Mouse (Mus musculus) CH12.LX (cell line): ENCODE data around the gene Dab1. TPM values are rescaled to one million over a fixed set of nuclear protein-coding genes. Genes with fewer than 3 reads are reported as not detected.

Experiments
- DNase-seq: peaks from one replicate; pipeline ENCODE4 v3.0.0-alpha.2; 2013; ENCODE audit errors: extremely low read depth
- H3K27ac ChIP-seq: 2 replicates; pipeline ENCODE4 v1.5.1; 2012; ENCODE audit warnings: low read depth, mild to moderate bottlenecking, control low read depth, moderate library complexity; ENCODE audit not compliant: insufficient read depth
- H3K27me3 ChIP-seq: replicated peaks from 2 replicates; pipeline ENCODE3; 2012; ENCODE audit warnings: inconsistent platforms
- H3K36me3 ChIP-seq, 2 experiments: replicated peaks in 1 of 2; 2 replicates each; pipeline versions ENCODE3 to v1.6.1; 2012; ENCODE audit warnings: inconsistent platforms in 1 of 2, low read length in 1 of 2, mild to moderate bottlenecking in 1 of 2, mixed read lengths in 1 of 2, moderate library complexity in 1 of 2; ENCODE audit not compliant: control insufficient read depth in 1 of 2, insufficient read depth in 1 of 2
- H3K4me1 ChIP-seq, 2 experiments: 2 replicates each; pipeline ENCODE4 v1.6.1; 2012; ENCODE audit warnings: inconsistent platforms in 1 of 2, moderate library complexity in 1 of 2; ENCODE audit not compliant: insufficient read depth in 2 of 2, control insufficient read depth in 1 of 2
- H3K4me2 ChIP-seq: 2 replicates; pipeline ENCODE4 v1.6.1; 2012; ENCODE audit warnings: low read depth, mild to moderate bottlenecking, control low read depth; ENCODE audit not compliant: poor library complexity, insufficient read depth, severe bottlenecking
- H3K4me3 ChIP-seq, 3 experiments: fragments of 150-350 bp in 1 of 3; sonication (generic) in 1 of 3; replicated peaks in 1 of 3; 2 replicates each; pipeline versions ENCODE3 to v1.5.1; 2011 to 2012; ENCODE audit warnings: low read depth in 2 of 3, low read length in 2 of 3, mild to moderate bottlenecking in 2 of 3, moderate library complexity in 2 of 3, control low read depth in 1 of 3, improper control_type of control experiment in 1 of 3, inconsistent platforms in 1 of 3, mixed read lengths in 1 of 3; ENCODE audit not compliant: poor library complexity in 1 of 3
- H3K79me2 ChIP-seq: replicated peaks from 2 replicates; pipeline ENCODE4 v1.6.1; 2012; ENCODE audit warnings: mild to moderate bottlenecking, moderate library complexity; ENCODE audit not compliant: control insufficient read depth, poor library complexity, insufficient read depth, severe bottlenecking; ENCODE audit errors: extremely low read depth
- H3K9ac ChIP-seq: 2 replicates; pipeline ENCODE4 v1.6.1; 2012; ENCODE audit warnings: low read depth, mild to moderate bottlenecking, control low read depth, moderate library complexity; ENCODE audit not compliant: insufficient read depth
- H3K9me3 ChIP-seq: replicated peaks from 2 replicates; pipeline ENCODE3; 2012; ENCODE audit warnings: low read length, inconsistent platforms, mixed read lengths
- CHD1 ChIP-seq: IDR thresholded peaks from 2 replicates; pipeline ENCODE4 v1.6.1; 2012; ENCODE audit warnings: low read depth, low read length, improper control_type of control experiment, inconsistent platforms
- CHD2 ChIP-seq: IDR thresholded peaks from 2 replicates; pipeline ENCODE4 v1.6.1; 2011; ENCODE audit warnings: low read length, improper control_type of control experiment
- CTCF ChIP-seq, 2 experiments: IDR thresholded peaks in 1 of 2; conservative IDR thresholded peaks in 1 of 2; 2 replicates each; pipeline ENCODE4 v1.5.1; 2011 to 2012; ENCODE audit warnings: low read depth in 2 of 2, low read length in 2 of 2, improper control_type of control experiment in 1 of 2, inconsistent platforms in 1 of 2, mild to moderate bottlenecking in 1 of 2, moderate library complexity in 1 of 2
- E2F4 ChIP-seq: IDR thresholded peaks from 2 replicates; pipeline ENCODE4 v1.6.1; 2011; ENCODE audit warnings: low read depth, low read length, improper control_type of control experiment; ENCODE audit not compliant: insufficient replicate concordance
- ELF1 ChIP-seq: IDR thresholded peaks from 2 replicates; pipeline ENCODE4 v1.6.1; 2014; ENCODE audit warnings: low read depth, mild to moderate bottlenecking, inconsistent platforms, low read length, improper control_type of control experiment
- ETS1 ChIP-seq: conservative IDR thresholded peaks from 2 replicates; pipeline ENCODE4 v1.6.1; 2012; ENCODE audit warnings: low read depth, mild to moderate bottlenecking, inconsistent platforms, low read length, improper control_type of control experiment, moderate library complexity
- HCFC1 ChIP-seq: IDR thresholded peaks from 2 replicates; pipeline ENCODE4 v1.6.1; 2012; ENCODE audit warnings: low read depth, mild to moderate bottlenecking, inconsistent platforms, low read length, improper control_type of control experiment
- JUND ChIP-seq: conservative IDR thresholded peaks from 2 replicates; pipeline ENCODE4 v1.6.1; 2011; ENCODE audit warnings: low read depth, low read length, improper control_type of control experiment
- MAFK ChIP-seq: IDR thresholded peaks from 2 replicates; pipeline ENCODE4 v1.6.1; 2011; ENCODE audit warnings: low read length, improper control_type of control experiment; ENCODE audit not compliant: insufficient replicate concordance
- MAX ChIP-seq: IDR thresholded peaks from 2 replicates; pipeline ENCODE4 v1.6.1; 2011; ENCODE audit warnings: low read length, improper control_type of control experiment
- MAZ ChIP-seq: IDR thresholded peaks from 2 replicates; pipeline ENCODE4 v1.6.1; 2012; ENCODE audit warnings: low read depth, mild to moderate bottlenecking, inconsistent platforms, low read length, improper control_type of control experiment, moderate library complexity
- MEF2A ChIP-seq: IDR thresholded peaks from 2 replicates; pipeline ENCODE4 v1.6.1; 2014; ENCODE audit warnings: low read depth, mild to moderate bottlenecking, inconsistent platforms, low read length, improper control_type of control experiment, borderline replicate concordance
- MXI1 ChIP-seq: IDR thresholded peaks from 2 replicates; pipeline ENCODE4 v1.6.1; 2011; ENCODE audit warnings: mild to moderate bottlenecking, low read depth, low read length, improper control_type of control experiment
- MYC ChIP-seq: IDR thresholded peaks from 2 replicates; pipeline ENCODE4 v1.6.1; 2011; ENCODE audit warnings: low read depth, mild to moderate bottlenecking, improper control_type of control experiment, low read length
- NELFE ChIP-seq: IDR thresholded peaks from 2 replicates; pipeline ENCODE4 v1.6.1; 2011; ENCODE audit warnings: low read depth, low read length, improper control_type of control experiment
- POLR2AphosphoS2 ChIP-seq: IDR thresholded peaks from 2 replicates; pipeline ENCODE4 v1.6.1; 2011; ENCODE audit warnings: low read depth, low read length, improper control_type of control experiment
- RAD21 ChIP-seq: IDR thresholded peaks from 2 replicates; pipeline ENCODE4 v1.6.1; 2011; ENCODE audit warnings: low read depth, mild to moderate bottlenecking, low read length, improper control_type of control experiment, moderate library complexity
- RCOR1 ChIP-seq: conservative IDR thresholded peaks from 2 replicates; pipeline ENCODE4 v1.6.1; 2012; ENCODE audit warnings: low read depth, mild to moderate bottlenecking, inconsistent platforms, low read length, improper control_type of control experiment
- SIN3A ChIP-seq: IDR thresholded peaks from 2 replicates; pipeline ENCODE4 v1.6.1; 2012; ENCODE audit warnings: low read length, improper control_type of control experiment, inconsistent platforms
- SMC3 ChIP-seq: IDR thresholded peaks from 2 replicates; pipeline ENCODE4 v1.6.1; 2011; ENCODE audit warnings: low read depth, low read length, improper control_type of control experiment
- TCF12 ChIP-seq: IDR thresholded peaks from 2 replicates; pipeline ENCODE4 v1.6.1; 2014; ENCODE audit warnings: low read depth, mild to moderate bottlenecking, inconsistent platforms, low read length, improper control_type of control experiment
- UBTF ChIP-seq: IDR thresholded peaks from 2 replicates; pipeline ENCODE4 v1.6.1; 2012; ENCODE audit warnings: low read depth, mild to moderate bottlenecking, inconsistent platforms, low read length, improper control_type of control experiment, moderate library complexity
- USF2 ChIP-seq: conservative IDR thresholded peaks from 2 replicates; pipeline ENCODE4 v1.6.1; 2011; ENCODE audit warnings: low read depth, low read length, improper control_type of control experiment
- ZKSCAN1 ChIP-seq: IDR thresholded peaks from 2 replicates; pipeline ENCODE4 v1.6.1; 2012; ENCODE audit warnings: low read depth, inconsistent platforms, low read length, improper control_type of control experiment, borderline replicate concordance
- ZMIZ1 ChIP-seq: IDR thresholded peaks from 2 replicates; pipeline ENCODE4 v1.6.1; 2012; ENCODE audit warnings: low read depth, mild to moderate bottlenecking, inconsistent platforms, low read length, improper control_type of control experiment
- ZNF384 ChIP-seq: IDR thresholded peaks from 2 replicates; pipeline ENCODE4 v1.6.1; 2012; ENCODE audit warnings: low read depth, low read length, improper control_type of control experiment, inconsistent platforms
- dilution Hi-C: fragments of 300-500 bp; cut with MboI; formaldehyde crosslinking; loops from 2 replicates; pipeline ENCODE4 v1.14.3; 2020; ENCODE audit warnings: low sequenced_read_pairs; ENCODE audit not compliant: extremely low pct_unique_long_range_greater_than_20kb, extremely low pct_ligation_motif_present
- in situ Hi-C: fragments of 300-500 bp; cut with MboI; formaldehyde crosslinking; loops from 3 replicates; pipeline ENCODE4 v1.14.3; 2019; ENCODE audit warnings: low sequenced_read_pairs, low pct_ligation_motif_present, low pct_unique_long_range_greater_than_20kb, mixed read lengths
- polyA plus RNA-seq: library from polyadenylated mRNA; unstranded; fragments of >175 nt; gene quantifications from 2 replicates; pipeline ENCODE4 v1.2.1, GENCODE M21; 2012; ENCODE audit warnings: low read depth; ENCODE audit not compliant: insufficient read length
- total RNA-seq, 2 experiments: library from RNA; depleted of rRNA; stranded (reverse); fragments of 300-350 nt in 1 of 2; fragments of >200 nt in 1 of 2; gene quantifications; 2 replicates each; pipeline ENCODE4 v1.2.3; 2012 to 2014

The Dab1 gene
- total and polyA plus RNA-seq, 3 experiments: not detected

DNA sequence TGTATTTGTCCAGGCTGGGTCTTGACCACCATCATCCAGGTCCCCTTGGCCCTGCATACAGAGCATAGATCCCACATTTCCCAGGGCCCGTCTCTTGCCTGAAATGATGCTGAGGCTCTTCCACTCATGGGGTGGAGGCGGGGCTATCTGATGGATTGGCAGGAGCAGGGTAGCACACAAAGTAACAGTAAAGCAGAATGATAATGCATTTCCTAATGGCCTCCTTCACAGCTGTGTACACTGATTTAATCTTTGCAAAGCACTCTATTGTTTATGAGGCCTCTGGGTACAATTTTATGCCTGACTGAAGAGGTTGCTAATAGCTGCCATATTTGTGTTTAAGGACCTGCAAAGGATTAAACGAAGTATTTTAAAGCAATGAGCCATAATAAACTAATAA lies 374.7 kb downstream of the Dab1 start:
- dilution Hi-C loops (no loop called here), in situ Hi-C loops (no loop called here)
- DNase-seq: no peak
- Histone ChIP-seq H3K4me3 (no peak overlapping the region), H3K4me2 (no peak overlapping the region), H3K36me3 (no peaks in the 10 kb centered on the region), H3K9ac (no peak overlapping the region), H3K79me2 (no peaks in the 10 kb centered on the region), H3K4me1 (no peaks in the 10 kb centered on the region), H3K27me3 (no peaks in the 10 kb centered on the region), H3K27ac (no peak overlapping the region), H3K9me3 (peaks cover 58% of the 10 kb centered on the region)
- TF ChIP-seq NELFE (no peak), CTCF (conservative IDR thresholded peaks at IDR 0.05 in 1 of 2, IDR thresholded peaks at IDR 0.05 in 1 of 2; ENCODE audit: low read depth in 2 of 2, low read length in 2 of 2) (no peak), MAX (no peak), E2F4 (no peak), UBTF (no peak), ZNF384 (no peak), TCF12 (no peak), ETS1 (no peak), ZKSCAN1 (no peak)

DNA sequence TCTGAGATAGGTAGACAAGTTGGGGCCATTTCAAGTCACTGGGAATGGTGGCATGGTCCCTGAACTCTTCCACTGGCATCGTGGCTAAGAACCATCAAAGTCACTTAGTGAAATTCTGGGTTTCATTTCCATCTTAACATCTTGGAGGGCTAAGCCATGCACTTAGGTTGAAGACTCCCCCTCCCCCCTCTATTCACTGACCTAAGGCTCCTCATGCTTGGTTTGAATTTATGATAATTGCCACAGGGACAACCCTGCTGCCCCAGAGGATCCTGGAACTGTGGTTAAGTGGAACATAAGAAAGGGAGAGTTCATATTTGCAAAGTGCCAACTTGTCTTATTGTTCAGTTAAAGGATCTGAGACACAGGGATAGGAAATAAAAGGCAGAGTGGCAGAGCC lies 375.2 kb downstream of the Dab1 start:
- TF ChIP-seq CHD2 (no peak), MEF2A (no peak), MAFK (no peak), RCOR1 (no peak), MAX (no peak), UBTF (no peak), HCFC1 (no peak), POLR2AphosphoS2 (no peak)
- H3K4me1 ChIP-seq: no peaks in the 10 kb centered on the region
- no peak overlapping the region for H3K27ac ChIP-seq
- H3K9me3 ChIP-seq: peaks cover 61% of the 10 kb centered on the region
- no peak for DNase-seq
- H3K79me2 ChIP-seq: no peaks in the 10 kb centered on the region
- H3K27me3 ChIP-seq: no peaks in the 10 kb centered on the region
- no peak overlapping the region for H3K4me2 ChIP-seq
- in situ Hi-C loops: no loop called here
- H3K9ac ChIP-seq: no peak overlapping the region
- H3K4me3 ChIP-seq: no peak overlapping the region
- dilution Hi-C loops: no loop called here
- H3K36me3 ChIP-seq: no peaks in the 10 kb centered on the region

DNA sequence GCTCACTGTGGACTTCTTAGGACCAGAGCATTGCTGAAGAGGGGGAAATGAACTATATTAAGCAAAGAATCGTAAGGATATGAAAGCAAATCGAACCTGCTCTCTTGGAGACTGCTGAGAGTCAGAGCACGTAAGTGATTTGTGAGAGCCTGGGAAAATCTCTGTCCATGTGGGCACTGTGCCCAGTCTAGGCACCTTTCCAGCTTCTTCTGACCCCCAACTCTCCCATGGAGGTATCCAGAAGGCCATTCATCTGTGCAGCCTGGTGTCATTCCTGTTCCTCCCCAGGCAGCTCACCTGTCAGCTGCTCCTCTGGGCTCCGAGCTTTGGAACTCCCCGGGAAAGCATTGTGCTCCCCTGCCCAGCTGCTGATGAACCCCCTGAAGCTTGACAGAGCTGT lies 389.2 kb downstream of the Dab1 start:
- Histone ChIP-seq H3K79me2 (no peaks in the 10 kb centered on the region), H3K9me3 (peaks cover 72% of the 10 kb centered on the region), H3K9ac (no peak overlapping the region), H3K36me3 (no peaks in the 10 kb centered on the region), H3K4me1 (no peaks in the 10 kb centered on the region), H3K27ac (no peak overlapping the region), H3K27me3 (no peaks in the 10 kb centered on the region), H3K4me2 (no peak overlapping the region)
- in situ Hi-C loops: no loop called here
- no peak for DNase-seq
- TF ChIP-seq MAZ (no peak), USF2 (no peak), UBTF (no peak), ZKSCAN1 (no peak), CHD2 (no peak), MXI1 (no peak), NELFE (no peak), CHD1 (no peak), POLR2AphosphoS2 (no peak), MYC (no peak), RAD21 (no peak), SMC3 (no peak), MAX (no peak), E2F4 (no peak), JUND (no peak), ELF1 (no peak), ZMIZ1 (no peak), SIN3A (no peak)
- TF ChIP-seq, all 38 proteins: peak for 0
- H3K4me3 ChIP-seq: no peak overlapping the region
- dilution Hi-C loops: no loop called here
